Mouse (Mus musculus) lung, postnatal 0 days (tissue): ENCODE data around the gene Susd4.

Experiments used
- CTCF ChIP-seq: IDR thresholded peaks from 2 replicates; pipeline ENCODE4 v1.5.1; 2016; ENCODE audit warnings: antibody characterized with exemption, mild to moderate bottlenecking
- EP300 ChIP-seq: IDR thresholded peaks from 2 replicates; pipeline ENCODE4 v1.6.1; 2016; ENCODE audit warnings: antibody characterized with exemption, mild to moderate bottlenecking, control low read depth

- TF ChIP-seq EP300 (no peak), CTCF (no peak)
Observed at GRCm38 (mm10) chr1:182869114-182869456, 105.4 kb downstream of the Susd4 start.
